Mouse (Mus musculus) CD8-positive naive resting alpha-beta T cell, adult 2 months (primary cell): Measurements from ENCODE around the gene Cyld.
"Not testable (repeated sequence)": the region's sequence is repeated elsewhere in the genome, so short reads cannot be mapped to it uniquely, and the experiment has no call there.

Experiments used
- DNase-seq, 2 experiments: peaks; one replicate each; pipeline ENCODE4 v3.0.0; 2022; ENCODE audit warnings: low read depth in 2 of 2, low spot score in 2 of 2

Gene Cyld

GRCm38 (mm10) chr8:88788335-88788734 lies 91.5 kb downstream of the Cyld start:
- not testable (repeated sequence) for DNase-seq

- no peak for DNase-seq
Measured at GRCm38 (mm10) chr8:88792691-88793323, 96.0 kb downstream of the Cyld start.

- no peak for DNase-seq
Measured at GRCm38 (mm10) chr8:88793324-88793722, 96.5 kb downstream of the Cyld start.

- DNase-seq: no peak
Measured at GRCm38 (mm10) chr8:88793746-88794614, 97.2 kb downstream of the Cyld start.

GRCm38 (mm10) chr8:88794615-88794907 lies 97.7 kb downstream of the Cyld start:
- DNase-seq: no peak

- no peak for DNase-seq
Measured at GRCm38 (mm10) chr8:88795896-88796295, 99.1 kb downstream of the Cyld start.

DNA sequence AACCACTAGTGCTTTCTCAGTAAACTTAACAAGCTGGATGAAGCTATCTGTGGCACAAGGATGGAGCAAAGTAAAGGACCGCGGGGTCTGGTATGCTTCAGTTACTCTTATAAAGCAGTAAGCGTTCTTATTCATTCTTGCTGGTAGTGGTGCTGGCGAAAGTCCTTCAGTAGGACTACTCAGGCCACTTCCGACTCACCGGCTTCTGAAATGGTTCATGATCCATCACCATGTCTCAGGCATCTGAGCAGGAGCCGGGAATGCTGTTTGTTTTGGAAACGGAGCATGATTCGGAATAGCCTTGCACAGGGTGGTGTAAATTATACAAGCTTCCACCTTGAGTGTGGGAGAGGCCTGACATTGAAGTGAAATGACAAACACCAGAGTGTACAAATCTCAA lies 99.8 kb downstream of the Cyld start:
- no peak for DNase-seq
